Mouse (Mus musculus): ENCODE results near the gene Kdm1a.

Gene Kdm1a

GRCm38 (mm10) chr4:136526412-136526811, 76.1 kb downstream of the Kdm1a start:
- DNase-seq (ENCODE audit: low read depth, low spot score), result peak; percentile 83

GRCm38 (mm10) chr4:136524309-136524708, 78.2 kb downstream of the Kdm1a start:
- DNase-seq (ENCODE audit: low read depth, low spot score), result no peak

GRCm38 (mm10) chr4:136521898-136522297, 80.6 kb downstream of the Kdm1a start:
- DNase-seq (ENCODE audit: low read depth, low spot score), result no peak

- DNase-seq (ENCODE audit: low read depth, low spot score), result no peak
Observed at GRCm38 (mm10) chr4:136519866-136520265, 82.7 kb downstream of the Kdm1a start.

GRCm38 (mm10) chr4:136518576-136518975, 83.9 kb downstream of the Kdm1a start:
- no peak for DNase-seq (ENCODE audit: low read depth, low spot score)

GRCm38 (mm10) chr4:136518141-136518540, 84.4 kb downstream of the Kdm1a start:
- peak; percentile 76 for DNase-seq (ENCODE audit: low read depth, low spot score)

- DNase-seq (ENCODE audit: low read depth, low spot score), result no peak
Observed at GRCm38 (mm10) chr4:136512905-136513304, 89.6 kb downstream of the Kdm1a start.

- DNase-seq (ENCODE audit: low read depth, low spot score), result no peak
Observed at GRCm38 (mm10) chr4:136511708-136512107, 90.8 kb downstream of the Kdm1a start.

GRCm38 (mm10) chr4:136509857-136510256, 92.7 kb downstream of the Kdm1a start:
- DNase-seq (ENCODE audit: low read depth, low spot score), result no peak

- DNase-seq (ENCODE audit: low read depth, low spot score), result no peak
Observed at GRCm38 (mm10) chr4:136505426-136506215, 96.9 kb downstream of the Kdm1a start.

All from brain, adult 2 months (tissue).